Mouse (Mus musculus): ENCODE measurements around the gene Fam169a. TPM values are rescaled to one million over a fixed set of nuclear protein-coding genes. Genes with fewer than 3 reads are reported as not detected.
"Not testable (repeated sequence)": the region's sequence is repeated elsewhere in the genome, so short reads cannot be mapped to it uniquely, and the experiment has no call there.

Fam169a gene
- polyA plus RNA-seq, 1 experiment, result not detected

DNA sequence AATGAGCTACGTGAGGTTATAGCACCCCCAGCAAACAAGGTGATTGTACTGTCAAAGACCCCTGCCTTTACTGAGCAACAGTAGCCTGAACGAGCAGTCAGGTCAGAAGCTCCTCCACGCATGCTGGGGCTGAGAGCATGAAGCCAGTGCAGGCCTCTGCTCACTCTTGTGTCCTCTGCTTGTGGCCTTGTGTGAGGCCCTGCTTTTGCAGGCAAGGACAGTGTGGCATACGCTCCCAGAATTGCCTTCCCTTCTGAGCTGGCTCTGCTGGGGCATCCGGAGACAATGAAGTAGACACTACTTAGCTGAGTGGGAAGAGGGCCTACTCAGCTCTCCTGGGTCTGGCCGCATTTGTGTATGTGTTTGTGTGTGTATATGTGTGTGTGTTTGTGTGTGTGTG is 7.3 kb upstream of the Fam169a start:
- 92% methylated on average over 6 of the region's 6 CpGs for WGBS
- no peaks in the 10 kb centered on the region for H3K4me1 ChIP-seq (ENCODE audit: control insufficient read depth, insufficient read depth, low read length)
- DNase-seq, result no peak

DNA sequence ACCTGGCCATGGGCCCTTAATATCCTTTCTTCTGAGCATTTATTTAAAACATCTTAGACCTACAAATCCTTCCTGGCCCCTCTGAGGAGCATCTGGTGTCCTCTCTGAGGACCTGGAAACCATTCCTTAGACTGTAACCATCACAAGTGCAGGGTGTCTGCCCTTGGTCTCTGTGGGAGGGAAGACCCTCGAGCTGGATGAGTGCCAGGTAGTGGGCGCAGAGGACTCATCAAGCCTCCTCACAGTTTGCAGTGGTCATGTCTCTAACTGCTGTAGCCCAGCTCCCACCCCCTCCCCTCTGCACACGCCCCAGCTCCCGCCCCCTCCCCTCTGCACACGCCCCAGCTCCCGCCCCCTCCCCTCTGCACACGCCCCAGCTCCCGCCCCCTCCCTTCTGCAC is 6.8 kb upstream of the Fam169a start:
- TF ChIP-seq POLR2A (IDR thresholded peaks at IDR 0.05; ENCODE audit: borderline replicate concordance, extremely low read depth, low read depth, low read length), result no peak
- TF ChIP-seq CTCF (IDR thresholded peaks at IDR 0.05; ENCODE audit: insufficient read depth, low read length), result no peak
- Histone ChIP-seq H3K4me1 (ENCODE audit: control insufficient read depth, insufficient read depth, low read length) (no peaks in the 10 kb centered on the region), H3K4me3 (replicated peaks; ENCODE audit: extremely low read depth, low read depth, low read length) (no peak overlapping the region)
- DNase-seq, result no peak
- WGBS, result 69% methylated on average over 3 of the region's 8 CpGs

More for the DNA sequence above, 7.3 kb upstream of the Fam169a start:
- TF ChIP-seq CTCF (IDR thresholded peaks at IDR 0.05; ENCODE audit: insufficient read depth, low read length), result no peak
- no peak for TF ChIP-seq POLR2A (IDR thresholded peaks at IDR 0.05; ENCODE audit: borderline replicate concordance, extremely low read depth, low read depth, low read length)
- no peak overlapping the region for H3K4me3 ChIP-seq (replicated peaks; ENCODE audit: extremely low read depth, low read depth, low read length)

DNA sequence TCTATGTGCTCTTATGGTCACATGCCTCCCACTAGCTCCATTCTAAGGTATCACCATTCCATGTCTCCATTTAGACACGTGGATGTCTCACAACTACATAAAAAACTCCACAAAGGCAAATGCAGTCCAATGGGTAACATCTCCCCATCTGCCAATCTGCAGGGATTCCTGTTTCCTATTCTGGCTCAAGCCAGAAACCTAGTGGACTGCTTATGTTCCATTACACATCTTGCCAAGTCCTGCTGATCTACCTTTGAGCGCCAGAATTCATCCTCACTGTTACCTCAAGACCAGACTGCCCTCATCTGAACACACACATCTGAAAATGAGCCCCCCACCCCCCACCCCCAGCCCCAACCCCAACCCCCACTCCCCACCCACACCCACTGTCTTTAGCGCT is 4.9 kb upstream of the Fam169a start:
- no peak for DNase-seq

GRCm38 (mm10) chr13:97063431-97063830 is 3.7 kb upstream of the Fam169a start:
- TF ChIP-seq CTCF (IDR thresholded peaks at IDR 0.05; ENCODE audit: insufficient read depth, low read length), result no peak
- no peak for TF ChIP-seq POLR2A (IDR thresholded peaks at IDR 0.05; ENCODE audit: borderline replicate concordance, extremely low read depth, low read depth, low read length)
- H3K4me1 ChIP-seq (ENCODE audit: control insufficient read depth, insufficient read depth, low read length), result no peaks in the 10 kb centered on the region
- no peak for DNase-seq
- H3K4me3 ChIP-seq (replicated peaks; ENCODE audit: extremely low read depth, low read depth, low read length), result no peak overlapping the region
- 59% methylated on average over 2 of the region's 2 CpGs for WGBS

More for the DNA sequence above, 4.9 kb upstream of the Fam169a start:
- TF ChIP-seq POLR2A (IDR thresholded peaks at IDR 0.05; ENCODE audit: borderline replicate concordance, extremely low read depth, low read depth, low read length) (no peak), CTCF (IDR thresholded peaks at IDR 0.05; ENCODE audit: insufficient read depth, low read length) (no peak)
- 89% methylated on average over 3 of the region's 3 CpGs for WGBS
- Histone ChIP-seq H3K4me3 (replicated peaks; ENCODE audit: extremely low read depth, low read depth, low read length) (no peak overlapping the region), H3K4me1 (ENCODE audit: control insufficient read depth, insufficient read depth, low read length) (no peaks in the 10 kb centered on the region)

GRCm38 (mm10) chr13:97064413-97064812 is 2.7 kb upstream of the Fam169a start:
- no peaks in the 10 kb centered on the region for H3K4me1 ChIP-seq (ENCODE audit: control insufficient read depth, insufficient read depth, low read length)
- TF ChIP-seq CTCF (IDR thresholded peaks at IDR 0.05; ENCODE audit: insufficient read depth, low read length), result no peak
- no peak for TF ChIP-seq POLR2A (IDR thresholded peaks at IDR 0.05; ENCODE audit: borderline replicate concordance, extremely low read depth, low read depth, low read length)
- DNase-seq, result no peak
- 46% methylated on average over 3 of the region's 3 CpGs for WGBS
- no peak overlapping the region for H3K4me3 ChIP-seq (replicated peaks; ENCODE audit: extremely low read depth, low read depth, low read length)

GRCm38 (mm10) chr13:97064844-97065621 is 2.1 kb upstream of the Fam169a start:
- H3K4me1 ChIP-seq (ENCODE audit: control insufficient read depth, insufficient read depth, low read length); H3K4me3 ChIP-seq (replicated peaks; ENCODE audit: extremely low read depth, low read depth, low read length); DNase-seq: not testable (repeated sequence)
- 54% methylated on average over 18 of the region's 18 CpGs for WGBS

GRCm38 (mm10) chr13:97067691-97068090 is 605 bp downstream of the Fam169a start:
- WGBS, result 50% methylated on average over 6 of the region's 6 CpGs
- no peak for DNase-seq
- Histone ChIP-seq H3K4me1 (ENCODE audit: control insufficient read depth, insufficient read depth, low read length) (no peaks in the 10 kb centered on the region), H3K4me3 (replicated peaks; ENCODE audit: extremely low read depth, low read depth, low read length) (no peak overlapping the region)
- TF ChIP-seq POLR2A (IDR thresholded peaks at IDR 0.05; ENCODE audit: borderline replicate concordance, extremely low read depth, low read depth, low read length) (no peak), CTCF (IDR thresholded peaks at IDR 0.05; ENCODE audit: insufficient read depth, low read length) (no peak)

GRCm38 (mm10) chr13:97068151-97068550 is 1.1 kb downstream of the Fam169a start:
- WGBS, result 82% methylated on average over 8 of the region's 8 CpGs

GRCm38 (mm10) chr13:97070931-97071625 is 4.0 kb downstream of the Fam169a start:
- no peak for TF ChIP-seq CTCF (IDR thresholded peaks at IDR 0.05; ENCODE audit: insufficient read depth, low read length)
- TF ChIP-seq POLR2A (IDR thresholded peaks at IDR 0.05; ENCODE audit: borderline replicate concordance, extremely low read depth, low read depth, low read length), result no peak
- 6% methylated on average over 81 of the region's 85 CpGs for WGBS
- no peak for DNase-seq

More at GRCm38 (mm10) chr13:97068151-97068550, 1.1 kb downstream of the Fam169a start:
- TF ChIP-seq POLR2A (IDR thresholded peaks at IDR 0.05; ENCODE audit: borderline replicate concordance, extremely low read depth, low read depth, low read length) (no peak), CTCF (IDR thresholded peaks at IDR 0.05; ENCODE audit: insufficient read depth, low read length) (no peak)
- Histone ChIP-seq H3K4me3 (replicated peaks; ENCODE audit: extremely low read depth, low read depth, low read length) (no peak overlapping the region), H3K4me1 (ENCODE audit: control insufficient read depth, insufficient read depth, low read length) (no peaks in the 10 kb centered on the region)
- no peak for DNase-seq

More at GRCm38 (mm10) chr13:97070931-97071625, 4.0 kb downstream of the Fam169a start:
- Histone ChIP-seq H3K4me3 (replicated peaks; ENCODE audit: extremely low read depth, low read depth, low read length) (no peak overlapping the region), H3K4me1 (ENCODE audit: control insufficient read depth, insufficient read depth, low read length) (no peaks in the 10 kb centered on the region)

Measured in lung, adult 2 months (tissue).